Mouse (Mus musculus): ENCODE measurements around the gene Sgk1. TPM values are rescaled to one million over a fixed set of nuclear protein-coding genes. Genes with fewer than 3 reads are reported as not detected.

Gene Sgk1
- polyA plus RNA-seq (2017; shearing (Covaris generic)): 34.4 TPM

GRCm38 (mm10) chr10:21882184-21883081 lies at the start of gene Sgk1:
Gene Sgk1 (plus strand): TSS chr10:21882184.

Other genes starting within 250 kb of the Sgk1 start
- not detected for gene 4930444G20Rik, start 185.9 kb downstream of the Sgk1 start, polyA plus RNA-seq (2017; shearing (Covaris generic))

All from naive thymus-derived CD4-positive, alpha-beta T cell, adult 5 months (primary cell).